Mouse (Mus musculus) mouse embryonic stem cell (cell line): Measurements from ENCODE around the gene Gm20532.

Source experiments
- in situ Hi-C, 2 experiments: fragments of 300-500 bp; cut with MboI; formaldehyde crosslinking; loops; 1 replicate in 1 of 2; 3 replicates in 1 of 2; pipeline ENCODE4 v1.14.3; 2019 to 2020; ENCODE audit warnings: low sequenced_read_pairs in 2 of 2, low pct_unique_long_range_greater_than_20kb in 1 of 2, mixed read lengths in 1 of 2; ENCODE audit not compliant: unreplicated experiment in 1 of 2

Gene Gm20532

GRCm38 (mm10) chr2:26590962-26591361 is 4.5 kb downstream of the Gm20532 start:
- in situ Hi-C loops = no loop called here

GRCm38 (mm10) chr2:26591416-26591815 is 5.0 kb downstream of the Gm20532 start:
- in situ Hi-C loops = no loop called here

GRCm38 (mm10) chr2:26593211-26594021 is 7.0 kb downstream of the Gm20532 start:
- in situ Hi-C loops = no loop called here

- in situ Hi-C loops = no loop called here
Measured at GRCm38 (mm10) chr2:26594022-26594346, 7.5 kb downstream of the Gm20532 start.

- in situ Hi-C loops = no loop called here
Measured at GRCm38 (mm10) chr2:26594461-26594933, 8.1 kb downstream of the Gm20532 start.

- in situ Hi-C loops = no loop called here
Measured at GRCm38 (mm10) chr2:26594934-26595724, 8.7 kb downstream of the Gm20532 start.

- in situ Hi-C loops = no loop called here
Measured at GRCm38 (mm10) chr2:26595725-26596435, 9.4 kb downstream of the Gm20532 start.

- in situ Hi-C loops = no loop called here
Measured at GRCm38 (mm10) chr2:26596898-26597297, 10.5 kb downstream of the Gm20532 start.

GRCm38 (mm10) chr2:26597810-26598209 is 11.4 kb downstream of the Gm20532 start:
- in situ Hi-C loops = no loop called here

GRCm38 (mm10) chr2:26598462-26598861 is 12.0 kb downstream of the Gm20532 start:
- in situ Hi-C loops = no loop called here

- in situ Hi-C loops = no loop called here
Measured at GRCm38 (mm10) chr2:26599965-26600364, 13.5 kb downstream of the Gm20532 start.

- in situ Hi-C loops = no loop called here
Measured at GRCm38 (mm10) chr2:26600664-26601063, 14.2 kb downstream of the Gm20532 start.

GRCm38 (mm10) chr2:26601595-26601994 is 15.2 kb downstream of the Gm20532 start:
- in situ Hi-C loops = no loop called here

GRCm38 (mm10) chr2:26602631-26603030 is 16.2 kb downstream of the Gm20532 start:
- in situ Hi-C loops = no loop called here

GRCm38 (mm10) chr2:26603159-26603558 is 16.7 kb downstream of the Gm20532 start:
- in situ Hi-C loops = no loop called here

GRCm38 (mm10) chr2:26603720-26604671 is 17.6 kb downstream of the Gm20532 start, which contains the start of gene Agpat2:
Gene Agpat2 (minus strand): TSS chr2:26604417.
- in situ Hi-C loops = no loop called here

GRCm38 (mm10) chr2:26605331-26605730 is 18.9 kb downstream of the Gm20532 start:
- in situ Hi-C loops = no loop called here

GRCm38 (mm10) chr2:26606579-26606978 is 20.1 kb downstream of the Gm20532 start:
- in situ Hi-C loops = no loop called here
